Mouse (Mus musculus): ENCODE measurements at regions not wholly inside any gene's neighbourhood (a gene's known extent, or its start where the extent isn't known, plus 50 kb on each side); places are given as distances from the start of the nearest gene placed in this dataset.

DNA sequence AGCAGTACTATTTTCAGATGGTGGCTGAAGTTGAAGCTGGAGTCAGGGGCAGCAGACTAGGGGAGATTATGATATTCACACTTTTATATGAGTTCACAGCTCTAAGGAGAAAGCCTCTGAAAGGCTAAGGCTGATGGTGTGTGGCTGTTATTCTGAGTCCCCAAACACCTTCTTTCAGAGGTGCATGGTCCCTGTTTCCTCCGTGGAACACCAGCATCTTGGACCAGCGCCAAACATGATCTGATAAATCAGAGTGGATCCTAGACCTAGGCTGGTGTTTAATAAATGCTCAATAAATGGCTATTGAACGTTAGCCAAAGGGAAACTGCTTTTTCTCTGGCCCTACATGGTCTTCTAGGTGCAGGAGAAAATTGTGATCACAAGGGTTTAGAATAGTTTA is 269.2 kb downstream of the Agtpbp1 start:
- DNase-seq (ENCODE audit: low spot score in 2 of 2): no peak

- DNase-seq (ENCODE audit: low spot score in 2 of 2): peak in 1 of 2 experiments; percentile 11
Measured at GRCm38 (mm10) chr13:59314419-59314818, 270.6 kb downstream of the Agtpbp1 start.

GRCm38 (mm10) chr13:59313725-59314330 is 271.2 kb downstream of the Agtpbp1 start:
- no peak for DNase-seq (ENCODE audit: low spot score in 2 of 2)

- no peak for DNase-seq (ENCODE audit: low spot score in 2 of 2)
Measured at GRCm38 (mm10) chr13:59292905-59293304, 292.1 kb downstream of the Agtpbp1 start.

GRCm38 (mm10) chr13:59289127-59289526 is 295.9 kb downstream of the Agtpbp1 start:
- no peak for DNase-seq (ENCODE audit: low spot score in 2 of 2)

DNA sequence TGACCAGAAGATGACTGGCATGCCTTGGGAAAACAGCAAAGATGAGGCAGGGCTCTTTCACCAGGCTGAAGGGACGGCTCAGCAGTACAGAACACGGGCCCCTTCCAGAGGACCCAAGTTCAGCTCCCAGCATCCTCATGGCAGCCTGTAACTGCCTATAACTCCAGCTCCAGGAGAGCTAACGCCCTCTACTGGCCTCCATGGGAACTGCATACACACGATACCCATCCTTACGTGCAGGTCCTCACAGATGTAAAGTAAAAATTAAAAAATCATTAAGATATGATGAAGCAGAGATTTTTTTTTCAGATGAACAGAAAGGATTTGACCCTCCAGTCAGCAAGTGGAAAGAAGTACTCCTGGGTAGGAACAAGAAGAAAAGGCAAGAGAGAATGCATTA is 303.8 kb downstream of the Agtpbp1 start:
- no peak for DNase-seq (ENCODE audit: low spot score in 2 of 2)

DNA sequence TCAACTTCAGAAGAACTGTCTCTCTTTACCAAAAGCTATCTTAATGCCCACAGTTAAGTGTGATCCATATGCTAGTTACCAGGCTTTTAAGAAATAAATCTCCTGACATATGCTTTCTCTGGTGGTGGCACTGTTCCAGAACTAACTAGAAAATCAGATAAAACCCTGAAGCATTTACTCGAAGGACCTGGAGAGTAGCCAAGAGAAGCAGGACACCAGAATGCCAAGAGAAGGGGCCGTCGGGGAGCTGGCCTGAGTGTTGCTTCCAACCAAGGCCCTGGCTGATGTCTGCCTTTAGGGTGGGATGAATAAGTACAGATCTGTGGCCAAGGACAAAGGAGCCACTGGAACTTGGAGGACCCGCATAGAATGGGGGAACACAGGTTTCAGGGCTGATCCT is 305.9 kb downstream of the Agtpbp1 start:
- DNase-seq (ENCODE audit: low spot score in 2 of 2): no peak

DNA sequence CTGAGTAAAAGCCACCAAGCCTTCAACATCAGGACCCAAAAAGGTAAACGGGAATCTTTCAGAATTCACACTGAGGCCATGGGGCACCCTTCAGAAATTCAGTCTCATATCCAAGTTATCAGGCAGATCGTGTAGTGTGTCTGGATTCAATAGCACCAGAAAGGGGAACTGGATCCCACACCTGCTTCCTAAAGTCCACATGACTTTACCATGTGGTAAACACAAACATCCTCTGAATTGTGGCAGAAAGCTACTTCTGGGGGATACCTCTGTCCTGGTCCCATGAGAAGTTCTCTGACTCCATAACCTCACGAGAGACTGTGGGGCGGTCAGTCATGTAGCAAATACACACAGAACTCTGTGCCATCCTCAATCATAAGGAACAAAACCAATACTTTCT is 313.4 kb downstream of the Agtpbp1 start:
- no peak for DNase-seq (ENCODE audit: low spot score in 2 of 2)

- DNase-seq (ENCODE audit: low spot score in 2 of 2): no peak
Measured at GRCm38 (mm10) chr13:59266854-59267253, 318.2 kb downstream of the Agtpbp1 start.

DNA sequence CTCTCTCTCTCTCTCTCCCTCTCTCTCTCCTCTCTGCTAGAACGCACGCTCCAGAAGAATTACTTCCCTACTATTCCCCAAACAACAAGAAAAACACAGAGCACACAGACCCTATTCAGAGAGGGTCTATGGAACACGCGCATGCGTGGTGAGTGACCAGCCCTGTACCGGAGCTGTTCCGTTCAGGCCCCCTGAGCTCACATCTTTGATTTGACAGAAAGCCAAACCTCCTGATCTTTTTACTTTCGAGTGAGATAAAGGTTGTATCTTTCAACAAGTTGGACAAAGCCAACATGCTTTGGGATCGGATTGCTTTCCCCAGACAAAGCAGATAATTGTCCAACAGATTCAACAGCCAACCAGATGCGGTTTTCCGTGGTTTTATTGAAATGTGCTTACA is 320.9 kb downstream of the Agtpbp1 start:
- DNase-seq (ENCODE audit: low spot score in 2 of 2): no peak

GRCm38 (mm10) chr13:59261924-59262323 is 323.1 kb downstream of the Agtpbp1 start:
- DNase-seq (ENCODE audit: low spot score in 2 of 2): no peak

DNA sequence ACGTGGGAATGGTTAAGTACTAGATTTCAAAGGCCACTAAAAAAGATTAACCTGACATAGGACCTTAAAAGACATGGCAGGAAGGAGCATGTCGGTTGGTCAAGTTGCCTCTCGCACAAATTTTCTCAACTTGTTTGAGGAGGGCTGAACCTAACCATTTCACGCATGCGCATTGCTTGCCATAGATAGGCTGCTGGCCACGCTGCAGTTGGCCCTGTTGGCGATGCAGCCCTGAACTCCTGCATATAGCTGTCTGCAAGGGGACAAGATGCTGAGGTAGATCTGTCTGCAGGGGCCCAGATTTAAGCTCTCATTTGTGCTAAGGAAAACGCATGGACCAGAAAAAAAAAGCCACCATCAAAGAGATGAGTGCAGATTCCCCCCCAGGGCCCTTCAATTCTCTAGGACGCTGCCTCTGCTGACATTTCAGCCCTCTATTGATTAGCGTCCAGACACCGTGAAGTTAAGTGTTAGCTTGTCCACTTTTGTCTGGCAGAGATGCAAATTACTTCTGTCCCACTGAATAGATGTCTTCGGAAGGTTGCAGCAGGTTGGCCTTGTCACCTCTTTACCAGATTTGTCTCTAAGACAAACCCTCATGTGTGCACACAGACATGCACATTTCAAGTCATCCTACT is 329.1 kb downstream of the Agtpbp1 start:
- DNase-seq (ENCODE audit: low spot score in 2 of 2): no peak

- no peak for DNase-seq (ENCODE audit: low spot score in 2 of 2)
Measured at GRCm38 (mm10) chr13:59253667-59254558, 331.1 kb downstream of the Agtpbp1 start.

- no peak for DNase-seq (ENCODE audit: low spot score in 2 of 2)
Measured at GRCm38 (mm10) chr13:59251252-59252006, 333.6 kb downstream of the Agtpbp1 start.

DNA sequence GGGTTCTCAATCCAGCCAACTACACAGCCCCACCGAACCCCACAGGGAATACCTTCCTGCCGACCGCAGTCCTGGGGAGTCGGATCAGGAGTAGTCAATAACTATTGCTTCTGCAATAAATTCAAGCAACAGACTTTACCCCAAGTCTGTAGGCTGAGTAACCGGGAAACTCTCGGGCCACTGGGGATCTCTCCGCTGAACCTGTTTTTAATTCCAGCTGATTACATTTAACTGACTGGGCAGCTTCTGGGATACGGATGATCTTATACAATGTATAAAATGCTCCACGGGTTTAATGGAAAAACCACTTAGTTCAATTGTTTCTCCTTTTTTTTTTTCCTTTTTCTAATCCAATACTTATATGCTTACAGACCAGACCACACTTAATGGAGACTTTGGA is 336.6 kb downstream of the Agtpbp1 start:
- no peak for DNase-seq (ENCODE audit: low spot score in 2 of 2)

DNA sequence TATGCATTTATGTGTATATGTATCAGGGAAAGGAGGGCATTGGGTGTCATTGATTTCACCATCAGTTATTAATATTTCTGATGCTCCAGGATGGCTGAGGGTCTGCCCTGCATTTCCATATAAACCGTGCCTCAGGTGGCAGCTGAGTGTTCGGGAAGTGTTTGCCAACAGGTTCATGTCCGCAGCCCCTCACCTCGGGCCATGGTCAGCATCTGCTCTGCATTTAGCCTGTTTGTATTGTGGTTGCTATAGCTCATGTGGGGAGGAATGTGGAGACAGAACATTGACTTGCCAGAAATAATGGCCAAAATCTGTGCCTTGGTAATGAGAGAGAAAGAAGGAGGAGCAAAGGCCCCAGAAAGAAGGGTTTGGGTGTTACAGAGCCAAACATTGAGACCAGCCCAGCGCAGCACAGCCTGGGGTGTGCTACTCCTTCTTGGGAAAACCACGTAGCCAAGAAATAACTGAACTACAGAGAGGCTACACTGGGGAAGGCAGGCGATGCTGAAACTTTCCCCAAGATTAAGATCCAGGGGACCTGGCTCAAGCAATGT is 338.0 kb downstream of the Agtpbp1 start:
- no peak for DNase-seq (ENCODE audit: low spot score in 2 of 2)

DNA sequence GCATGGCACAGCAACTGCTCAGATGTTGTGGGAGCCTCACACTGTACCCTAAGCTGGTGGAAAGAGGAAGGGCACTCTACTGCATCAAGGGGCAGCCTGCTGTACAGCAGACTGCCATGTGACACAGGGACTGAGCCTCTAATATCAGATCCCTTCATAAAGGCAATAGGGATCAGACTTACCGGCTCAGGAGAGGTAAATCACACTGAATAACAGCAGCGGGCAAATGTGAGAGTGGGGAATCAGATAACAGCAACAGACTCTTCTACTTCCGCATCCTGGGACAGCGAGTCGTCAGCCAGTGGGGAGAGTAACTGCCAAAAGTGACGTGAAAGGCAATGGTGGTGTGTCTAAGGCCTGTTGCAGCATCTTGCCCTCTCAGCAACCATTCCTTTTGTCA is 339.0 kb downstream of the Agtpbp1 start:
- no peak for DNase-seq (ENCODE audit: low spot score in 2 of 2)

DNA sequence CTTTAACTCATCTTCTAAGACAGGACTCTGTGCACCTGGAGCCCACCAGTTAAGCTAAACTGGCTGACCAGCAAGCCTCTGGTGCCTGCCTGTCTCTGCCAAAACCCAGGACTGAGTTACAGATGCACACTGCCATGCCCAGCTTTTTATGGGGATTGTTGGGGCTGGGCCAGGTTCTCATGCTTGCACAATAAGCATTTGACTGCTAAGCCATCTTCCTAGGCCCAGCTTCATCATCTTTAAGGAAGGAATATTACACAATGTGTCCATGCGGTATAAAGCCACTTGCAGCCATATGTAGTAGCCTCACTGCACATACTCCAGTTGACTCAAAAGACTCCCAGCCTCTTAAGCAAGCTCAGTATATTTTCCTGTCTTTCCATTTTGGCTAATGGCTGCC is 340.4 kb downstream of the Agtpbp1 start:
- DNase-seq (ENCODE audit: low spot score in 2 of 2): no peak

DNA sequence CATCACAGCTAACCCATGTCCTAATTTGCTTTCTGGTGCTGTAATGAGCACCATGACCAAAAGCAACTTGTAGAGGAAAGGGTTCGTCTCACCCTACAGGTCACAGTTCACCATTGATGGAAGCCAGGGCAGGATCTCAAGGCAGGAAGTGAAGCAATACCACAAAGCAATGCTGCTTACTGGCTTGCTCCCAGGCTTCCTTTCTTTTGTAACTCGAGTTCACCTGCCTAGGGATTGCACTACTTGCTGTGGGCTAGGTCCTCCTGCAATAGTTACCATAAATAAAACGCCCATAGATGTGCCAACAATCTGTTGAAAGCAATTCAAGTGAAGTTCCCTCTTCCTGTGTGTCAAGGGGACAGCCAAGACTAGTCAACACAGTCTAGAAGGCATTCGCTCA is 342.4 kb downstream of the Agtpbp1 start:
- DNase-seq (ENCODE audit: low spot score in 2 of 2): no peak

- DNase-seq (ENCODE audit: low spot score in 2 of 2): no peak
Measured at GRCm38 (mm10) chr13:59238696-59239095, 346.3 kb downstream of the Agtpbp1 start.

DNA sequence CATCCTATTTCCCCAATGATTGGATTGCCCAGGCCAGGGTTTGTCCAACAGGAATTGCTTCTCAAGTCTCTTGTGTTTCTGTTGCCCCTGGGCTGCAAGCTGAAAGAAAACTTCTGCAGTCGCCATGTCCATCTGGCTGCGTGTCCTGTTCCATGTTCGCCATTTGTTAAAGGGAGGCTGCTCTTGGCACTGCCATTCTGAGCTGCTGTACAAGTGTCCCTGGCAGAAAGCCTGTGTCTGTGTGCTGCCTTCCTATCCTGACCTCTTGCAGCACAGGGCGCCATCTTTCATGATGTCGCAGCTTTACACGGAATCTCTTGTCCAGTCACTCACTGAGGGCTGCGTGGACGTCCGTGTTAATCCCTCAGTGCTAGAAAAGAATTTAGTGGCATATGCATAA is 349.2 kb downstream of the Agtpbp1 start:
- DNase-seq (ENCODE audit: low spot score in 2 of 2): no peak

- DNase-seq (ENCODE audit: low spot score in 2 of 2): no peak
Measured at GRCm38 (mm10) chr13:59229111-59229541, 355.9 kb downstream of the Agtpbp1 start.

Data from thymus, postnatal 10 days (tissue).